Mouse (Mus musculus) brain, embryonic 14.5 days (tissue): Measurements from ENCODE around the gene Med20.

Experiments
- CTCF ChIP-seq: fragments of 200-500 bp; IDR thresholded peaks from 2 replicates; pipeline ENCODE4 v1.5.1; 2012; ENCODE audit warnings: inconsistent platforms, mild to moderate bottlenecking, moderate library complexity, borderline replicate concordance; ENCODE audit not compliant: insufficient read depth, insufficient read length; ENCODE audit errors: extremely low read depth
- POLR2A ChIP-seq: fragments of 200-500 bp; IDR thresholded peaks from 2 replicates; pipeline ENCODE4 v1.6.1; 2012; ENCODE audit warnings: mild to moderate bottlenecking, inconsistent platforms, borderline replicate concordance; ENCODE audit not compliant: poor library complexity, insufficient read depth, insufficient read length, severe bottlenecking; ENCODE audit errors: extremely low read depth

GRCm38 (mm10) chr17:47606220-47606619 lies 5.2 kb upstream of the Med20 start:
- TF ChIP-seq CTCF (peak; percentile 10; the same call in 1 of the 2 replicates), POLR2A (no peak)
